Mouse (Mus musculus) inflammation-experienced regulatory T-cells, adult 6 months (primary cell): Measurements from ENCODE around the gene Gm8871. TPM values are rescaled to one million over a fixed set of nuclear protein-coding genes. Genes with fewer than 3 reads are reported as not detected.
"Not testable (repeated sequence)": the region's sequence is repeated elsewhere in the genome, so short reads cannot be mapped to it uniquely, and the experiment has no call there.

ENCODE experiments used
- ATAC-seq: one replicate; pipeline ENCODE4 v1.8.0; 2017
- polyA plus RNA-seq, 3 experiments: library from polyadenylated mRNA; unstranded; fragments of 100-300 nt; shearing (Covaris generic); gene quantifications; one replicate each; pipeline ENCODE4 v1.2.1; 2017

Gm8871 gene
- polyA plus RNA-seq, result not detected

- not testable (repeated sequence) for ATAC-seq
Measured at GRCm38 (mm10) chr5:10947505-10947904, at the start of gene Gm8871, which contains the start of gene Gm8857. TSS of gene Gm8871 (plus strand) at chr5:10947805. TSS of gene Gm8857 (plus strand) at chr5:10947807.

GRCm38 (mm10) chr5:10953512-10953911, 5.9 kb downstream of the Gm8871 start:
- ATAC-seq, result not testable (repeated sequence)

DNA sequence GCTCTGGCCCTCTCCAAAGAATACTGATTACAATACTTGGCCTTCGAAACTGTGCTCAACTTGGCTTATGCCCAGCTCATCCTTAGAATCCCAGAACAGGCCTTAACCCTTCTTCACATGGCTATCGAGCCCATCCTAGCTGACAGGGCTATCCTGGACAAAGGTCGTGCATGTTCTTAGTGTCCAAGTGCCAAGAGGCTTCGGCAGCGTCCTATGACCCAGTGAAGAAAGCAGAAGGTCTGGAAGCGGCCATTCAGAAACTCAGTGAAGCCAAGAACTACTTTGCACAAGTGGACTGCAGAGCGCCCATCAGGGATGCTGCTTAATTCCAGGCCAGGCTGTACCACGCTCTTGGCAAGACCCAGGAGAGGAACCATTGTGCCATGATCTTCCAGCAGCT, 10.5 kb downstream of the Gm8871 start:
- not testable (repeated sequence) for ATAC-seq

Other genes starting within 250 kb of the Gm8871 start
- gene Gm8857, start within 50 bp of the Gm8871 start, polyA plus RNA-seq, result under 1 TPM in 1 of 3 experiments, not detected in 2; 0.75 TPM
- gene Gm8879, start 179.8 kb downstream of the Gm8871 start, polyA plus RNA-seq, result under 1 TPM in 1 of 3 experiments, not detected in 2; 0.63 TPM
- gene Gm5861, start 235.3 kb downstream of the Gm8871 start, polyA plus RNA-seq, result not detected